Mouse (Mus musculus): Measurements from ENCODE around the gene Tmem270. TPM values are rescaled to one million over a fixed set of nuclear protein-coding genes. Genes with fewer than 3 reads are reported as not detected.

The Tmem270 gene
- polyA plus RNA-seq, 1 experiment from 2014 or later, result not detected

DNA sequence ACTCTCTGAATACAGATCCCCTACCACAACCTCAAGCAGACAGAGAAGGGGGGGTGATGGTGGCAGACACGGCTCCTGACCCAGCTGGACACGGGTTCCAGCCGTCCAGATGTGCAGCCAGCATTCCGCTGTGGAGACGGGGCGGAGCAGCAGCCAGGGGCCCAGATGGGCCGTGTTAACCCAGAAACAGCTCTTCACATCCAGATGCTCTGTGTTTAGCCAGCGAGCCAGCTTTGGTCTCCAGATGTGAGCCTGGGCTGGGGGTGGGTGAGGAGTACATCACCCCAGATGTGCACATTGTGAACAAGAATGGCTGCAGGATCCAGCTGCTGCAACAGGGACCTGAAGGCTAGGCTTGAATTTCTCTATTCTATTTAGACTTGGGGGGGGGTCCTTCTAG, 11.2 kb downstream of the Tmem270 start:
- H3K4me3 ChIP-seq (ENCODE audit: low read depth, low read length), result no peak overlapping the region
- DNase-seq (ENCODE audit: low spot score) (peak; percentile 87), ATAC-seq (peak; percentile 43)
- no peaks in the 10 kb centered on the region for H3K9me3 ChIP-seq (ENCODE audit: low read length)
- no peaks in the 10 kb centered on the region for H3K36me3 ChIP-seq (ENCODE audit: insufficient read depth, low read length)
- H3K4me2 ChIP-seq (replicated peaks; ENCODE audit: low read depth, low read length), result no peak overlapping the region
- H3K4me1 ChIP-seq (ENCODE audit: insufficient read depth, low read depth, low read length), result peaks cover 6% of the 10 kb centered on the region; the same call in 1 of the 2 replicates
- peak overlapping the region; percentile 78 for H3K27ac ChIP-seq (ENCODE audit: low read length)
- WGBS, result 62% methylated on average over 7 of the region's 8 CpGs
- TF ChIP-seq EP300 (IDR thresholded peaks at IDR 0.05) (peak; percentile 75), CTCF (IDR thresholded peaks at IDR 0.05) (no peak)
- H3K9ac ChIP-seq (replicated peaks; ENCODE audit: low read depth), result no peak overlapping the region
- no peaks in the 10 kb centered on the region for H3K27me3 ChIP-seq (replicated peaks; ENCODE audit: insufficient read depth, low read length)

DNA sequence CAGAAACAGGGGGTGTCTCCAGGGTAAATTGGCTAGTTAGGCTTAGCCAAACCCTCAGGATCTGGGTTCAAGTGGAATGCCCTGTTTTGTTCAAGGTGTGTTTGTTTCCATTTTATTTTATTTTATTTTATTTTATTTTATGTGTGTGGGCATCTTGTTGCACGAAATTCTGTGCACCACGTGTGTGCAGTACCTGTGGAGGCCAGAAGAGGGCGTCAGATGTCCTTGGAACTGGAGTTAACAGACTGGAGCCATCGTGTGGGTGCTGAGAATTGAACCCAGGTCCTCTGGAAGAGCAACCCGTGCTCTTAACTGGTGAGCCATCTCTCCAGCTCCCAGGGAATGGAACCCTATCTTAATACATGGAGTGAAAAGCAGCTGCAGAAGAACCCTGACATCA, 13.8 kb downstream of the Tmem270 start:
- no peak overlapping the region for H3K4me3 ChIP-seq (ENCODE audit: low read depth, low read length)
- 0 out of 2 replicates have a peak, but pooled peaks cover 6% of the 10 kb centered on the region for H3K4me1 ChIP-seq (ENCODE audit: insufficient read depth, low read depth, low read length)
- ATAC-seq (no peak), DNase-seq (ENCODE audit: low spot score) (no peak)
- H3K36me3 ChIP-seq (ENCODE audit: insufficient read depth, low read length), result no peaks in the 10 kb centered on the region
- no peak overlapping the region for H3K4me2 ChIP-seq (replicated peaks; ENCODE audit: low read depth, low read length)
- TF ChIP-seq CTCF (IDR thresholded peaks at IDR 0.05), result peak; percentile 38
- TF ChIP-seq EP300 (IDR thresholded peaks at IDR 0.05), result no peak
- no peaks in the 10 kb centered on the region for H3K27me3 ChIP-seq (replicated peaks; ENCODE audit: insufficient read depth, low read length)
- H3K9ac ChIP-seq (replicated peaks; ENCODE audit: low read depth), result no peak overlapping the region
- no peak overlapping the region for H3K27ac ChIP-seq (ENCODE audit: low read length)
- WGBS, result 80% methylated on average over 5 of the region's 5 CpGs
- no peaks in the 10 kb centered on the region for H3K9me3 ChIP-seq (ENCODE audit: low read length)

DNA sequence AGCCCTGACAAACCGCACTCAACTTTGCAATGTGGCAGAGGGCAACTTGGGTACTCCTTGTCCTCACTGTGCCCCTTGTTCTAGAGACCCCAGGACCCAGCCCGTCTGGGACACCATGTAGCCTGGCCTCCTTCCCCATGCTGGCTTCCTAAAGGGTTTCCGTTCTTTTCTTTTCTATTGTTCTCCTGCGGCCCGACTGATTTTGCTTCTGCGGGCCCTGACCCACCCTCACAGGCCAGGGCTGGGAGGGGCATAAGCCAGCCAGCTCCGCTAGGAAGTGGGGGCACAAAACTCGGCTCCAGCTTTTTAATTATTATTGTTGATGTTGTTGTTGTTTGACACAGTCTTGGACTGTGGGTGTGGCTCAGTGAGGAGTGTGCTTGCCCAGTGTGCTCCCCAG, 15.0 kb downstream of the Tmem270 start:
- 0 out of 2 replicates have a peak, but pooled peaks cover 3% of the 10 kb centered on the region for H3K4me1 ChIP-seq (ENCODE audit: insufficient read depth, low read depth, low read length)
- 54% methylated on average over 8 of the region's 8 CpGs for WGBS
- no peak overlapping the region for H3K4me2 ChIP-seq (replicated peaks; ENCODE audit: low read depth, low read length)
- H3K36me3 ChIP-seq (ENCODE audit: insufficient read depth, low read length), result no peaks in the 10 kb centered on the region
- DNase-seq (ENCODE audit: low spot score) (peak; percentile 58), ATAC-seq (peak; percentile 48)
- H3K9ac ChIP-seq (replicated peaks; ENCODE audit: low read depth), result no peak overlapping the region
- peak overlapping the region; percentile 93 for H3K27ac ChIP-seq (ENCODE audit: low read length)
- TF ChIP-seq EP300 (IDR thresholded peaks at IDR 0.05), result peak; percentile 98
- no peak for TF ChIP-seq CTCF (IDR thresholded peaks at IDR 0.05)
- H3K4me3 ChIP-seq (ENCODE audit: low read depth, low read length), result no peak overlapping the region
- no peaks in the 10 kb centered on the region for H3K9me3 ChIP-seq (ENCODE audit: low read length)
- H3K27me3 ChIP-seq (replicated peaks; ENCODE audit: insufficient read depth, low read length), result no peaks in the 10 kb centered on the region

DNA sequence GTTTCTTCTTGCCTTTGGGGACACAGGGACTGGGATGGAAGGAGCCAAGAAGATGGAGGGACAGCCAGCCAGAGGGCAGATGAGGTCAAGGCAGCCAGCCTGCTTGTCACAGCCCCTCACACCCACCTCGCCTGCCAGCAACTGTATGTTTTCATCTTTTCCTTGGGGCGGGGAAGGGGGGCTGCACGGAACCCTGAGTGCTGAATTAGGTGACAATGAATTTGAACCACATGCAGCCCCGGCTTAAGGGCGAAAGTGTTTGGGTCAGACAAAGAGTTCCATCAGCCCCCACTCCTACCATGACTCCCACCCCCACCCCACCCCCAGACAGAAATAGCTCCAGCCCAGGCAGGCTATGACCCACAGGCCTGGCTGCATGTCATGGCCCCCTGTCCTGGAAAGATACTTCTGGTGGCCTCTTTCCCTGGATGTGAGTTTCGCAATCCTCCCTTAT, 15.9 kb downstream of the Tmem270 start:
- no peaks in the 10 kb centered on the region for H3K36me3 ChIP-seq (ENCODE audit: insufficient read depth, low read length)
- H3K27ac ChIP-seq (ENCODE audit: low read length), result peak overlapping the region; percentile 93
- H3K9ac ChIP-seq (replicated peaks; ENCODE audit: low read depth), result no peak overlapping the region
- 55% methylated on average over 6 of the region's 6 CpGs for WGBS
- H3K4me2 ChIP-seq (replicated peaks; ENCODE audit: low read depth, low read length), result no peak overlapping the region
- no peaks in the 10 kb centered on the region for H3K27me3 ChIP-seq (replicated peaks; ENCODE audit: insufficient read depth, low read length)
- no peak overlapping the region for H3K4me3 ChIP-seq (ENCODE audit: low read depth, low read length)
- H3K4me1 ChIP-seq (ENCODE audit: insufficient read depth, low read depth, low read length), result 0 out of 2 replicates have a peak, but pooled peaks cover 3% of the 10 kb centered on the region
- peak; percentile 88 for TF ChIP-seq EP300 (IDR thresholded peaks at IDR 0.05)
- no peak for TF ChIP-seq CTCF (IDR thresholded peaks at IDR 0.05)
- no peaks in the 10 kb centered on the region for H3K9me3 ChIP-seq (ENCODE audit: low read length)
- ATAC-seq (peak; percentile 71), DNase-seq (ENCODE audit: low spot score) (peak; percentile 92)

DNA sequence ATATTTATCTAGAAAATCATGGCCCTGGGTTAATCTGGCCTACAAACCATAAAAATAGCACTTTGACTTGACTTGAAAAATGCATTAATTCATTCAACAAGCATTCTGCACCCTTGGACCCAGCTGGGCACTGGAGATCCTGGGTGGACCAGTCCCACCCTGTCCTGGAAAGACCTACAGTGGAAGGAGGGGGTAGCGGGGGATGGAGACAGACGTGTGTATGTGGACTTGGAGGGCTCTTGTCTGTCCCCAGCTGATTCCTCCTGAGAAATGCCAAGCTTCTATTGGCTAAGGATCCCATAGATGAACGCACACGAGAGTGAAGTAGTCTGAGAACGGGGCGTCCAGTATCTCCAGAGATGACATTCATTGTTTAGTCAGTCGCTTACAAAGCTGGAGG, 18.0 kb downstream of the Tmem270 start:
- 60% methylated on average over 7 of the region's 7 CpGs for WGBS
- H3K27me3 ChIP-seq (replicated peaks; ENCODE audit: insufficient read depth, low read length), result no peaks in the 10 kb centered on the region
- H3K4me1 ChIP-seq (ENCODE audit: insufficient read depth, low read depth, low read length), result 0 out of 2 replicates have a peak, but pooled peaks cover 3% of the 10 kb centered on the region
- DNase-seq (ENCODE audit: low spot score) (no peak), ATAC-seq (no peak)
- H3K9ac ChIP-seq (replicated peaks; ENCODE audit: low read depth), result no peak overlapping the region
- H3K4me2 ChIP-seq (replicated peaks; ENCODE audit: low read depth, low read length), result no peak overlapping the region
- peak overlapping the region; percentile 80 for H3K27ac ChIP-seq (ENCODE audit: low read length)
- H3K36me3 ChIP-seq (ENCODE audit: insufficient read depth, low read length), result no peaks in the 10 kb centered on the region
- H3K4me3 ChIP-seq (ENCODE audit: low read depth, low read length), result no peak overlapping the region
- H3K9me3 ChIP-seq (ENCODE audit: low read length), result no peaks in the 10 kb centered on the region
- no peak for TF ChIP-seq CTCF (IDR thresholded peaks at IDR 0.05)
- no peak; the same call in 1 of the 2 replicates for TF ChIP-seq EP300 (IDR thresholded peaks at IDR 0.05)

DNA sequence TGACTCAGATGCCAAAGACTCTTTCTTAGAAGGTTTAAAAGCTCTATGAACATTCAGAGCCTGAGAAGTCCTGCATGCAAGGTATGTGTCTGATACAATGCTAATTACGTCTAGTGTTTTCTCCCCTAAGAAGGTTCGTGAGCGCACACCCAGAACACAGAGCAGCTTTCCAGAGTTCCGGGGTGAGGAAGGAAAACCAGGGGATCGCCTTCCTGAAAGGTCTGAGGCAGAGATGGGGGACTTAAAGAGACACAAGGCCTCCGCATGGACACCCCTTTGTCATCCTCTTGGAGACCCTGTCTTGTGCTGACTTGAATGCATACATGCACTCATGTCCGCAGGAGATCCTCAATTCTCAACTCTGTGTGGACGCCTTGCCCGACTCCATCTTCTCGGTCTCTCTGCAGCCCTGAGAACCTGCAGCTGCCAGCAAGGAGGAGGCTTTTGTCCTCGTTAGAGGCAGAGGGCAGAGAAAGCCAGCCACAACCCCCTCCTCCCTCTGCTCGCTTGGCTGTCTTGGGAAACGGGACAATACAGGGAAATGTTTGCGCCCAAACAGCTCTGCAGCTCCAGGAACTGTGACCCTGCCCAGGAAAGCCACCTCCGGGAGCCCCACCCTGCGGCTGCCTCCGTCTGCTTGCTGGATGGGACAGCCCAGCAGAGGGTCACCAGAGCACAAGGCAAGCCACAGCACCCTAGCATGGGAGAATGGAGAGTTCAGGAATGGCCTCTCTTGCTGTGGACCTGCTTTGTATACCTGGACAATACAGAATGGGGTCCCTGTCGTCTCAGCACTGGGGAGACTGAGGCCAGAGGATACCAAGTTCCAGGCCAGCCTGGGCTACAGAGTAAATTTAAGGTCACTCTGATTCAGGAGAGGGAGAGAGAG, 18.8 kb downstream of the Tmem270 start:
- H3K27me3 ChIP-seq (replicated peaks; ENCODE audit: insufficient read depth, low read length), result no peaks in the 10 kb centered on the region
- TF ChIP-seq CTCF (IDR thresholded peaks at IDR 0.05), result peak; percentile 31
- TF ChIP-seq EP300 (IDR thresholded peaks at IDR 0.05), result peak; percentile 89
- H3K4me3 ChIP-seq (ENCODE audit: low read depth, low read length), result no peak overlapping the region
- peak overlapping the region; percentile 80 for H3K27ac ChIP-seq (ENCODE audit: low read length)
- no peaks in the 10 kb centered on the region for H3K36me3 ChIP-seq (ENCODE audit: insufficient read depth, low read length)
- WGBS, result 39% methylated on average over 18 of the region's 18 CpGs
- 0 out of 2 replicates have a peak, but pooled peaks cover 3% of the 10 kb centered on the region for H3K4me1 ChIP-seq (ENCODE audit: insufficient read depth, low read depth, low read length)
- ATAC-seq (peak; percentile 55), DNase-seq (ENCODE audit: low spot score) (peak; percentile 80)
- no peaks in the 10 kb centered on the region for H3K9me3 ChIP-seq (ENCODE audit: low read length)
- H3K9ac ChIP-seq (replicated peaks; ENCODE audit: low read depth), result no peak overlapping the region
- H3K4me2 ChIP-seq (replicated peaks; ENCODE audit: low read depth, low read length), result no peak overlapping the region
